Mouse (Mus musculus): Measurements from ENCODE around the gene Actr1a.

DNA sequence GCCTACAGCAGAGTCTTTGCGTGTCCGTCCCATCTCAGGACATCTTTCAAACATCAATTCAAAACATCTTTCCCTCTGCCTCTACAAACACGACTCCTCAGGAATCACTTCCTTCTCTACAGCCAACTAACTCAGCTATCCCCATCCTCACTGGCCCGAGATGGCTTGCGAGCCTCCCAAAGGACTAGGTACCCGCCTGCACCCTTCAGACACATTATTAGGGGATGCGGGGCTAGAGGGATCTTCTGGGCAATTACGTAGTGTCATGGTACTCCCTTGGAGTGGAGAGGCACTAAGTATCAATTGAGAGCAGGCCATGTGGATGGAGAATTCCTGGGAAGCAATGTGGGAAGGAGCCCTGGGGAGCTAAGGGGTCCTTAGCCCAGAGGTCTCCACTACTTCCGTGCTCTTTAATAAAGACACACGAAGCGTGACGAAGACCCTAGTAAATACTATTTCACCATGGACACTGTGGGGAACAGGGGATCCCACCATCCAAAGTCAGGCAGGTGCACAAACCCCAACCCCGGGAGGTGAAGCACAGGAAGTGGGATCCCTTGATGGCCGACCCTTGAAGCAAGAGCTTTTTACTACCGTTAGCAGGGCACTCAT lies 57.7 kb downstream of the Actr1a start:
- TF ChIP-seq POLR2A (IDR thresholded peaks at IDR 0.05; ENCODE audit: extremely low read depth, insufficient read depth, low read length) = no peak
- TF ChIP-seq CTCF (IDR thresholded peaks at IDR 0.05; ENCODE audit: extremely low read depth, insufficient read depth, low read length) = no peak
